Mouse (Mus musculus) intestine, embryonic 16.5 days (tissue): ENCODE measurements at regions not wholly inside any gene's neighbourhood (a gene's known extent, or its start where the extent isn't known, plus 50 kb on each side); places are given as distances from the start of the nearest gene placed in this dataset.

ENCODE experiments used
- ATAC-seq: fragments of 200-750 bp; cut with Nextera tagmentation; 2 replicates; pipeline ENCODE4 v1.8.0; 2017; ENCODE audit warnings: moderate TSS enrichment, moderate library complexity
- H3K27ac ChIP-seq: fragments of 300-500 bp; sonication (generic); 2 replicates; pipeline ENCODE4 v1.5.1; 2014; ENCODE audit warnings: mild to moderate bottlenecking, low read length
- H3K27me3 ChIP-seq: fragments of 300-500 bp; sonication (generic); replicated peaks from 2 replicates; pipeline ENCODE4 v1.6.1; 2014; ENCODE audit warnings: low read length, control low read depth, mixed read lengths; ENCODE audit not compliant: control insufficient read depth, insufficient read depth
- H3K36me3 ChIP-seq: fragments of 300-500 bp; sonication (generic); 2 replicates; pipeline ENCODE4 v1.6.1; 2014; ENCODE audit warnings: low read length, control low read depth; ENCODE audit not compliant: control insufficient read depth, insufficient read depth
- H3K4me1 ChIP-seq: fragments of 300-500 bp; sonication (generic); 2 replicates; pipeline ENCODE4 v1.6.1; 2014; ENCODE audit warnings: low read length, control low read depth, mixed read lengths; ENCODE audit not compliant: control insufficient read depth, insufficient read depth
- H3K4me2 ChIP-seq: fragments of 300-500 bp; sonication (generic); 2 replicates; pipeline ENCODE4 v1.6.1; 2014; ENCODE audit warnings: low read depth, low read length, control low read depth
- H3K4me3 ChIP-seq: fragments of 300-500 bp; sonication (generic); 2 replicates; pipeline ENCODE4 v1.5.1; 2014; ENCODE audit warnings: mild to moderate bottlenecking, low read length
- H3K9ac ChIP-seq: fragments of 300-500 bp; sonication (generic); 2 replicates; pipeline ENCODE4 v1.6.1; 2014; ENCODE audit warnings: low read depth, low read length
- H3K9me3 ChIP-seq: fragments of 300-500 bp; sonication (generic); 2 replicates; pipeline ENCODE4 v1.6.1; 2016; ENCODE audit warnings: low read length, control low read depth; ENCODE audit not compliant: control insufficient read depth
- WGBS: fragments of 180-500 bp; shearing (Covaris S2); extraction: QIAGEN DNeasy Blood & Tissue Kit; methylation state at CpG from one replicate; pipeline ENCODE4 v1.1.7; 2014; 5-methylcytosine and 5-hydroxymethylcytosine counted together

DNA sequence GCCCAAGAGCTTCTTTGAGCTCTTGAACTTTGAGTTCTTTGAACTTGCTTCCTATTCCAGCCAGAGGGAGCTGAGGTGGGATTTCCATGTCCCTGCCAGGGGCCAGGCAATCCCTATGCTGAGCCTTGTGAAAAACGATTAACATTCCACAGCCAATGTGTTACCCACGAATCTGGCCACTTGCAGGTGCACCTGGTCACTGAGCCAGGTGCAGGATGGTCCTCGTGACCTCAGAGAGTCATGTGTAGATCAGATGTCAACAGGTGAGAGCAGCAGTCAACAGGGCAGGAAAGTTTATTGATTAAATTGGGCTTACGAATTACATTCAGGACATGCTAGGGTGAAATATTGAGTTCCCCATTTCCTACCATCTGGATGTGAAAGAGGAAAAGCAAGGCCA, 275.4 kb upstream of the Rsrc1 start:
- ATAC-seq = no peak
- H3K36me3 ChIP-seq = no peaks in the 10 kb centered on the region
- WGBS = 76% methylated on average over 4 of the region's 4 CpGs
- no peak overlapping the region for H3K9ac ChIP-seq
- no peak overlapping the region for H3K4me3 ChIP-seq
- no peak overlapping the region for H3K4me2 ChIP-seq
- H3K27ac ChIP-seq = no peak overlapping the region
- H3K4me1 ChIP-seq = no peaks in the 10 kb centered on the region
- H3K9me3 ChIP-seq = no peaks in the 10 kb centered on the region
- H3K27me3 ChIP-seq = no peaks in the 10 kb centered on the region

DNA sequence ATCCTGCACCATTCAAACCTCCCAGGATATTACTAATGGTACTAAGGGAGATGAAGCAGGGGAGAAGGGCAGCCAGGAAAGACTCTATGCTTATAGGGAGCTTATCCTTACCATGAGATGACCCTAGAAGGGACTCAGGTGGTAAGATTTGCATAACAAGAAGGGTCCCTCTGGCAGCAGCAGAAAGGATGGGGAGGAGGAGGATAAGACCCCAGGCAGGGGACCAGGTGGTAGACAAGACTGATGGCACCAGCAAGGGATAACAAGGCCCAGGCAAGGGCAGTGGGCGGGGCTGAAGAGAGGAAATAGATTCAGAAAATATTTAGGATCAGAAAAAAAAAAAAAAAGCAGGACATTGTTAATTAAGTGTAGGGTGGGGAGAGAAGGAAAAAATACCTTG, 245.7 kb upstream of the Rsrc1 start:
- Histone ChIP-seq H3K4me2 (no peak overlapping the region), H3K4me3 (no peak overlapping the region), H3K4me1 (no peaks in the 10 kb centered on the region), H3K27me3 (no peaks in the 10 kb centered on the region), H3K27ac (no peak overlapping the region), H3K36me3 (no peaks in the 10 kb centered on the region), H3K9ac (no peak overlapping the region), H3K9me3 (no peaks in the 10 kb centered on the region)
- ATAC-seq = no peak
- 83% methylated on average over 1 of the region's 1 CpGs for WGBS

DNA sequence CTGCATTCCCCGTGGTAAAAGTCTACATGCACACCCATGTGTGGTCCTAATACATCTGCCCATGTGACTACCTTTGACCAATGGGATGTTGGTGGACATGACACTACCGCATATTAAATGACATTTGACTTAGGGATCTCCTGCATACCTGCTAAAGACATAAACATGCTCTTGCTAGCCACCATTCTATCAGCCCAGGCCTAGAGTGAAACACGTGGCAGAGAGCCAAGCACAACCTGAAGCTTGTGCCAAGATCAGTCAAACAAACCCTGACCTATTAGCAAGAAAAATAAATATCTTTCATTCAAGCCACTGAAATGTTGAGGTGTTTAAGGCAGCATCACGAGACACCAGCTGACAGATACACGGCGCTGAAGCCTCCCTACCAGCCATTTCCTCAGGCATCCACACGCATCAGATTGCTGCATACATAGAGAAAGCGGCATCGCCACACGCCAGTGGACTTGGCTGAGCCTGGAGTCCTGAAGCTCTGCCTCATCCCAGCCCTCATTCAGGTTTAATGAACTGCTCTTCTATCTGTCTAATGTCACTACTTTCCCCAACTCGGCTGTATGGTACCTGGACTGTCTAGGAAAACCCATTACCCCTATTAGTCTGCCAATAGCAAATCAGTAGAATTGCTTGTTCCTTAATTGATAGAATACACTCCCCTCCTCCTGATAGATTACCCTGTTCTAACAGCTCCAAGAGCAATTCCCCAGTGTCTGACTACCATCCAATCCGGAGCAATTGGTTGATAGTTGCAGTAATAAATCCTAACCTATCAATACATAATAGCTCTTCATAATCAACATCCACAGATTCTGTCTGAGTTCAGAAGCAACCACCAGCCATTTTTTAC, 242.8 kb upstream of the Rsrc1 start:
- Histone ChIP-seq H3K27ac (no peak overlapping the region), H3K27me3 (no peaks in the 10 kb centered on the region), H3K36me3 (no peaks in the 10 kb centered on the region), H3K9me3 (no peaks in the 10 kb centered on the region), H3K4me3 (no peak overlapping the region), H3K4me1 (no peaks in the 10 kb centered on the region), H3K4me2 (no peak overlapping the region), H3K9ac (no peak overlapping the region)
- no peak for ATAC-seq
- WGBS = 65% methylated on average over 12 of the region's 12 CpGs

DNA sequence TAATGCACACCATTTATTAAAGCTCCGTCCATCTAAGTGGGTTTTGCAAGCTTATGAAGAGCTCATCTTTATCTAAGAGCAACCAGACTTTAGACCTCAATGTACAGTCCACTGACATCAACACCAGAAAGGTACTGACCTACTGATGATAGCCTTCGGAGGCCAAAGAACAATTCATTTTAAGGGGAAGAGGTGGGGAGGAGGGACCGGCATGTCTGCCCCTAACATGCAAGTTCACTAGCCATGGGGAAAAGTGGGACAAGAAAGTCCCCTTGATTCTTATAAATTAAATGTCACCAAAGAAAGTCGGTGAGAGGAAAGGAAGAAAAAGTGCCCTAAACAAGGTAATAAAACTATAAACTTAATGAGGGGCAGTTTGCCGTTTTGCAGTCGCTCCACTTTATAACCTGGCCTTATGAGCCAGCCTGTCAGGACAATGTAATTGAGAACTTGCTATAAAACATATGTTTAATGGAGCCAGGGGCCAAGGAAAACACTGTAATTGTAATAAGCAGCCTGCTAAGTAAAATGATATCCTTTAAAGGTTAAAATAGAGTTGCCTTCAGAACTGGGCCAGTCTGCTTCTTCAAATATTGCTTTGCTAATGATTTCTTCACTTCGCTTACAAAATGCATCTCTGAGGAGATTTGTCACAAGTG, 241.7 kb upstream of the Rsrc1 start:
- 38% methylated on average over 7 of the region's 7 CpGs for WGBS
- no peak for ATAC-seq
- no peaks in the 10 kb centered on the region for H3K27me3 ChIP-seq

DNA sequence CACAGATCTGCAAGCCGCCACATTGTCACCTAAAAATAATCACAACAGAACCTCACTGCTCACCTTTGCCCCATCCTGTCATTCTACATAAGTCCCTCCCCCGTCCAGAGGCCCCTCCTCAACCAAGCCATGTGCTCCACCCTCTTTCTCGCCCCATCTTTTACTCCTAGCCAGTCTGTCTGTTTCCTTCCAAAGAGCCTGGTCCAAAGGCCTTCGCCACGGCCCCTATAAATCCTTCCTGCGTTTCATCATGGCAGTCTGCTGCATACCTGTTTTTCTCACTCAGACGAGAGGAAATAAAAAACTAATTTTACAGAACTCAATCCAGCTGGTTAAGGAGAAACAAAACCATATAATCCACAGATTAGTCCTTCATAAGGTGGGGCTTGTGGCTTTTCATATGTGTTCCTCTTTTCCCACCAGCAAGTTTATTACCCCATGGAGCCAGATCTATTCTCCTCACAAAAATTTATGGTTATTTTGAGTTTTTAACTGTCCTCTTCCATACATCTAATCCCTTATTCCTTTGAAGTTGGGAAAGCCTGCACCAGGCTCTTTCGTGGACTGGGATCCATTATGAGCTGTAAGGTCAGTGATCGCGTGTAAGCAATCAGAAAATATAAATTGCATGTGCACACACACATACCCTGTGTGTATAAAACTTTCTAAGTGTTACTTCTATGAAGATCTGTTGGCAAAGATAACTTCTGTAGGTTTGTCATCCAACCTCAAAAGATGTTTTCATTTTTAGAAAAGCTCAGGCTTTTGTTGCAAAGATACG, 236.9 kb upstream of the Rsrc1 start:
- Histone ChIP-seq H3K27ac (no peak overlapping the region), H3K4me2 (no peak overlapping the region), H3K4me3 (no peak overlapping the region), H3K9me3 (no peaks in the 10 kb centered on the region), H3K27me3 (no peaks in the 10 kb centered on the region), H3K4me1 (no peaks in the 10 kb centered on the region), H3K9ac (no peak overlapping the region), H3K36me3 (no peaks in the 10 kb centered on the region)
- ATAC-seq = no peak
- 69% methylated on average over 11 of the region's 11 CpGs for WGBS

More for the DNA sequence above, 241.7 kb upstream of the Rsrc1 start:
- Histone ChIP-seq H3K9ac (no peak overlapping the region), H3K27ac (no peak overlapping the region), H3K4me2 (no peak overlapping the region), H3K36me3 (no peaks in the 10 kb centered on the region), H3K9me3 (no peaks in the 10 kb centered on the region), H3K4me3 (no peak overlapping the region), H3K4me1 (no peaks in the 10 kb centered on the region)

DNA sequence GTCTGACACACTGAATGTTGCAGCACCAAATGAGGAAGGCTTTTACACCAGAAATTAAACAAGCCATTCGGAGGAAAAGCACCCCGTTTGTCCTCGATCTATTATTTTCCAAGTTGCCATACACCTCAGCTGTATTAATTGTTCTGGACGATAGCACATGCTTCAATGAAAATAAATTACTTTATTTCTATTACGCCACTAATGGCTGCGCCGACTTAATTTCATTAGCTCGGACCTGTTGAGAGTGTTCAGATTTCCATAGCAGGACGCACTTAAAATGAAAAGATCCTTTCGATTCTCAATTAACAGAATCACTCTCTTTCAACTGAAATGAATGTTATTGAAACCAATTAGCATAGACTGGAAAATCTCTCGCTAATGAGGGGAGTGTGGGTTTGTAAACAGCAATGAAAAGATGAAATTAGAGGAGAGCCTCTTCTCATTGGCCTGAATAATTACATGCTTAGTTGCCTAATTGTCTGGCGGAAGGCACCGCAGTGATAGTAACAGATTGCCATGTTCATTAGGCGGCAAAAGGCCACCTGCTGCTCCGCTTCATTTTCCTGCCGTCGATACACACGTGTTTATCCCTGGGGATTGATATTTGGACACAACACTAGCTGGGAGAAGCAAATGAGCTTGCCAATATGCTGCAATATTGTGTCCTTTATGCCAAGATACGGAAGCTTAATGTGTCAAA, 234.7 kb upstream of the Rsrc1 start:
- ATAC-seq = no peak
- WGBS = 81% methylated on average over 19 of the region's 19 CpGs
- Histone ChIP-seq H3K27me3 (no peaks in the 10 kb centered on the region), H3K27ac (no peak overlapping the region), H3K9ac (no peak overlapping the region), H3K4me3 (no peak overlapping the region), H3K4me2 (no peak overlapping the region), H3K9me3 (no peaks in the 10 kb centered on the region), H3K4me1 (no peaks in the 10 kb centered on the region), H3K36me3 (no peaks in the 10 kb centered on the region)

DNA sequence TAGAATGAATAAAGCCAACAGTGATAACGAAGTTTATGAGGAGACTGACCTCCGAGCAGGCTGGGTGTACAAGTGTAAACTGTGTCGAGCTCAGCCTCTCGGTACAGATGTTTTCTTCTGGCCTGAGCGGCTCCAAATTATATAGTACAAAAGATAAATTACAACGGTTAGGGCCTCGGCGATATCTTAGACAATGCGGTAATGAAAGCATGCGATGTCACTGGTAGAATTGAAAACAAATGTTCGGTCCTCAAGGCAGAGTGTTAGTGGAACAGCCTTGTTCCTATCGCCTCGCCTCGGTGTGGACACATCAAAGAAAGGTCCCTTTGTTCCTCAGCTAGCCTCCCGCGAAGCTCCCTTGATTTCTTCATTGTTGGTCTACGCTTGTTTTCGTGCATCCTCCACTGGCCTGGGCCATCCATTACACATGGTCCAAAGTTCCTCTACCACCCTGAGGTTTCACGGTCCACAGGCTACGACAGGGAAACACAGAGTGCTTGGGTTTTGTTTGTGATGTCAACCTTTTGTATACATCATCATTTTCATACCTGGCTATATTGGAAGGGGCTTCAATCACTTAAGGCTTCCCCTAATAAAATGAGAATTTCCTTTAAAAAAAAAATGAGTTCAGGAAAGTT, 234.0 kb upstream of the Rsrc1 start:
- Histone ChIP-seq H3K9me3 (no peaks in the 10 kb centered on the region), H3K4me3 (no peak overlapping the region), H3K4me2 (no peak overlapping the region), H3K4me1 (no peaks in the 10 kb centered on the region), H3K27ac (no peak overlapping the region), H3K9ac (no peak overlapping the region), H3K27me3 (no peaks in the 10 kb centered on the region), H3K36me3 (no peaks in the 10 kb centered on the region)
- ATAC-seq = no peak
- 75% methylated on average over 20 of the region's 20 CpGs for WGBS

DNA sequence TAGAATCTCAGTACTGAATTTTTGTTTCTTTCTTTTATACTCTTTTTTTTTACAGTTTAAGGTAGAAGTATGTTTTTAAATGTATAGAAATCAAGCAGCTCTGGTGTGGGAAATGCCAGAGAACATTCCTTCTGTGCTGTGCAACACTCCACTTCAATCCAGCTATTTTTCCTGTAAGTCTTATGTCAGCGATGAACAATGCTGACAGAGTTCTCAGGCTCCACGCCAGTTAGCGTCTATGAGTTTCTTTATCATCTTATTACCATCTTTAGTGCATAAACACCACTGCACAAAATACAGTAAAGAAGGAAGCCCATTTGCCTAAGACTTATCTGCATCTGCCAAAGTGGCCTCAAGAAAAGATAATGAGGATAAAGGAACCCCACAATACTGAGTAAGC, 223.0 kb upstream of the Rsrc1 start:
- WGBS = 80% methylated on average over 3 of the region's 3 CpGs
- H3K4me1 ChIP-seq = no peaks in the 10 kb centered on the region
- no peak overlapping the region for H3K4me2 ChIP-seq
- H3K27me3 ChIP-seq = no peaks in the 10 kb centered on the region
- no peak overlapping the region for H3K4me3 ChIP-seq
- ATAC-seq = no peak
- H3K9ac ChIP-seq = no peak overlapping the region
- H3K9me3 ChIP-seq = no peaks in the 10 kb centered on the region
- H3K27ac ChIP-seq = no peak overlapping the region
- H3K36me3 ChIP-seq = no peaks in the 10 kb centered on the region
